Mouse (Mus musculus) neural tube, embryonic 15.5 days (tissue): ENCODE measurements at regions not wholly inside any gene's neighbourhood (a gene's known extent, or its start where the extent isn't known, plus 50 kb on each side); places are given as distances from the start of the nearest gene placed in this dataset.

ENCODE experiments used
- ATAC-seq: fragments of 200-750 bp; cut with Nextera tagmentation; 2 replicates; pipeline ENCODE4 v1.8.0; 2017; ENCODE audit warnings: mild to moderate bottlenecking, moderate TSS enrichment, moderate library complexity; ENCODE audit not compliant: low FRiP score
- H3K27ac ChIP-seq: fragments of 300-500 bp; sonication (generic); replicated peaks from 2 replicates; pipeline ENCODE4 v1.5.1; 2015; ENCODE audit warnings: mild to moderate bottlenecking, inconsistent platforms
- H3K27me3 ChIP-seq: fragments of 300-500 bp; sonication (generic); replicated peaks from 2 replicates; pipeline ENCODE4 v1.6.1; 2015; ENCODE audit warnings: inconsistent platforms
- H3K36me3 ChIP-seq: fragments of 300-500 bp; sonication (generic); 2 replicates; pipeline ENCODE4 v1.6.1; 2015; ENCODE audit warnings: inconsistent platforms
- H3K4me1 ChIP-seq: fragments of 300-500 bp; sonication (generic); 2 replicates; pipeline ENCODE4 v1.6.1; 2015; ENCODE audit warnings: inconsistent platforms
- H3K4me2 ChIP-seq: fragments of 300-500 bp; sonication (generic); 2 replicates; pipeline ENCODE4 v1.6.1; 2015; ENCODE audit warnings: inconsistent platforms, mild to moderate bottlenecking, moderate library complexity
- H3K4me3 ChIP-seq: fragments of 300-500 bp; sonication (generic); replicated peaks from 2 replicates; pipeline ENCODE4 v1.5.1; 2015; ENCODE audit warnings: mild to moderate bottlenecking, inconsistent platforms
- H3K9ac ChIP-seq: fragments of 300-500 bp; sonication (generic); replicated peaks from 2 replicates; pipeline ENCODE4 v1.6.1; 2015; ENCODE audit warnings: mild to moderate bottlenecking, inconsistent platforms
- H3K9me3 ChIP-seq: fragments of 300-500 bp; sonication (generic); replicated peaks from 2 replicates; pipeline ENCODE4 v1.6.1; 2016; ENCODE audit warnings: inconsistent platforms
- WGBS: fragments of 180-500 bp; shearing (Covaris S2); methylation state at CpG from one replicate; pipeline ENCODE4 v1.1.7; 2015; ENCODE audit warnings: mixed read lengths; 5-methylcytosine and 5-hydroxymethylcytosine counted together

DNA sequence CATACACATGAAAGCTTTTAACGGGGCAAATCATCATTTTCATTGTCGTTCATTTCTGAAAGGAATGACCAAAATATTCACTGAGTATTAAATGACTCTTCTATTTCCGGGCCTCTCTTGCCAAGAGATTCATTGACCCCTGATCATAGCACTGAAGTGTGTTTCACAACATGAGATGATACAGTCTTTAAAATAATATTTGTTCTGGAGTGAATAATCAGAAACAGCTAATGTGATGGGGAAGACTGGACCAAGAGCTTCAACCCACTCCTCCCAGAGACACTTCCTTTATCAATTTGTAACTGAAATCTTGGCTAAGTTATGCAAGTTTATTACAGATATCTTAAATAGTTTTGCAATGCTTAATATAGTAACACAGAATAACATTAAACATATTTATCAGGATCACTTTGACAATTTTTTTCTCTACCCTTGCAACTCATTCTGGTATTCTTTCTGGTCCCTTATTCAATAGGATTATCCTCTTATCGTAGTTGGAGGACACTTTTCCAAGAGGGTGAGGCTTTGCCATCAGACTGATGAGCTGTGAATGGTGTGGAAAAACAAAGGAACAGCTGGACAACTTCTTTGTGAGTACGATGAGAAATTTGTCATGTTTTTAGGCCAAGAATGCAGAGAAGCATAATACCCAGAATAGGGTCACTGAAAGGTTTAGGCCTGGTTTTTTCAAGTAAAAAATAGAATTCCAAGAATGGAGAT lies 149.6 kb upstream of the Sema3d start:
- H3K9ac ChIP-seq, result no peak overlapping the region
- no peaks in the 10 kb centered on the region for H3K9me3 ChIP-seq
- H3K27ac ChIP-seq, result no peak overlapping the region
- ATAC-seq, result no peak
- H3K4me1 ChIP-seq, result no peaks in the 10 kb centered on the region
- H3K36me3 ChIP-seq, result no peaks in the 10 kb centered on the region
- H3K27me3 ChIP-seq, result no peaks in the 10 kb centered on the region
- no peak overlapping the region for H3K4me3 ChIP-seq
- H3K4me2 ChIP-seq, result no peak overlapping the region
- 81% methylated on average over 5 of the region's 5 CpGs for WGBS

DNA sequence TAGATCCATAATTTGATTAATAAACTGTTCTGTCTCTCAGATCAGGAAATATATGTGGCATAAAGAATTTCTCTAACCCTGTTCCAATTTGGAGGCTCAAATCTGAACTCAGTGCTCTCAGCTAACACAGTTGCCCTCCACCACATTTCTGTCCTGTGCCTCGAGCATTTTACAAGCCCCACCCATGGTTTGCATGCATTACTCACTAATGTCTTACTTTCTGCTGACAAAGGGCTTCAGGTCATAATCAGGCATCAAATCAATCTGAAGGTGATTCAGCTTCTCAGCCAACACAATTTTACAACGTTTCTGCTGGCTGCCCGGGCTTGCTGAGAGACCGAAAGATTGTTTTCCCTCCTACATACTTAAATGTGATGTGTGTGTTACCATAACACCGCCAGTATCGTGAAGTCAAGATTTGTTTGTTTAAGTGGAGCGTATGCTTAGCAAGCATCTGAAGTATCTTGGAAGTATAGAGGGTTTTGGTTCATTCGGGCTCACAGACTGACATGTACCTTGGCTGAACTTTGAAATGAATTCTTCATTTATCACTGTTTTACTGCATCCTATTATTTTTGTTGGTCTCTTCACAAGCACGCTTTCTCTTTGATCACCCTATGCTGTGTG lies 139.9 kb upstream of the Sema3d start:
- ATAC-seq, result no peak
- WGBS, result 68% methylated on average over 9 of the region's 9 CpGs
- no peaks in the 10 kb centered on the region for H3K4me1 ChIP-seq

DNA sequence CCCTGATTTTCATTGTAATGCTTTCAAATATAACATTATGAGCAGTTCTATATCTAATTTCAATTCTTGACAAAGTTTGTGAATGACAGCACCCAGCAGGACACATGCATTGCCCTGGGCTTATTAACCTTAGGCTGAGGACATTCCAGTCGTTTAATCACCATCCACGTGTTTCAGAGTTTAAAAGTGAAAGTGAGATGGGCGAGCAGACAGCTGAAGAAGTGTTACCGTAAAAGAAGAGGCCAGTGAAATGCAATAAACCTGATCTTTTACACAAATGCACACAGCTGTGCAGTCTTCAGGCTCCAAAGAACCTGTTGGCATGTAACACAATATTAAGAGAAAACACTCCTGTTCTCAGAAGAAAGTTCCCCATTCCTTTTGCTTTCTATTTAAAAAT lies 89.5 kb upstream of the Sema3d start:
- 57% methylated on average over 4 of the region's 4 CpGs for WGBS
- no peaks in the 10 kb centered on the region for H3K27me3 ChIP-seq
- H3K36me3 ChIP-seq, result no peaks in the 10 kb centered on the region
- H3K9ac ChIP-seq, result no peak overlapping the region
- no peaks in the 10 kb centered on the region for H3K4me1 ChIP-seq
- no peak overlapping the region for H3K4me2 ChIP-seq
- no peaks in the 10 kb centered on the region for H3K9me3 ChIP-seq
- no peak overlapping the region for H3K4me3 ChIP-seq
- H3K27ac ChIP-seq, result no peak overlapping the region
- ATAC-seq, result no peak

More for the DNA sequence above, 139.9 kb upstream of the Sema3d start:
- Histone ChIP-seq H3K4me3 (no peak overlapping the region), H3K27me3 (no peaks in the 10 kb centered on the region), H3K36me3 (no peaks in the 10 kb centered on the region), H3K9me3 (no peaks in the 10 kb centered on the region), H3K27ac (no peak overlapping the region), H3K9ac (no peak overlapping the region), H3K4me2 (no peak overlapping the region)

DNA sequence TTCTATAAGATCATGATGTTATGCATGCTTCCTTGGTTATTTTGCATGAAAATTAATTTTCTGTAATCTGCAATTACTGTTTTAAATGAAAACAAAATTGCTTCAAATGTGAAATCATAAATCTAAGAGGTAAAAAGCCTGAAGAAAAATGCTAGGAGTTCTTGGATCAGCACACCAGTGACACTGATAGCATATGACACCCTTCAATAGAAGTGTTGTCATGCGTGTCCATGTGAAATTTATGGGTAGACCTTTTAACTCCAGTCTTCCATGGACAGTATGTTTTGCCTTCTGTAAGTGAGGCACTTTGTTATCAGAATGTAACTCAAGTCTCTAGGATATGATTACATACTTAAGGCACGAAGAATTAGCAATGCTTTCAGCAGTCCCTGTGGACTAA lies 85.9 kb upstream of the Sema3d start:
- H3K36me3 ChIP-seq, result no peaks in the 10 kb centered on the region
- no peak overlapping the region for H3K4me3 ChIP-seq
- H3K9ac ChIP-seq, result no peak overlapping the region
- H3K4me1 ChIP-seq, result no peaks in the 10 kb centered on the region
- no peaks in the 10 kb centered on the region for H3K9me3 ChIP-seq
- no peaks in the 10 kb centered on the region for H3K27me3 ChIP-seq
- ATAC-seq, result no peak
- no peak overlapping the region for H3K4me2 ChIP-seq
- 72% methylated on average over 2 of the region's 2 CpGs for WGBS
- no peak overlapping the region for H3K27ac ChIP-seq

DNA sequence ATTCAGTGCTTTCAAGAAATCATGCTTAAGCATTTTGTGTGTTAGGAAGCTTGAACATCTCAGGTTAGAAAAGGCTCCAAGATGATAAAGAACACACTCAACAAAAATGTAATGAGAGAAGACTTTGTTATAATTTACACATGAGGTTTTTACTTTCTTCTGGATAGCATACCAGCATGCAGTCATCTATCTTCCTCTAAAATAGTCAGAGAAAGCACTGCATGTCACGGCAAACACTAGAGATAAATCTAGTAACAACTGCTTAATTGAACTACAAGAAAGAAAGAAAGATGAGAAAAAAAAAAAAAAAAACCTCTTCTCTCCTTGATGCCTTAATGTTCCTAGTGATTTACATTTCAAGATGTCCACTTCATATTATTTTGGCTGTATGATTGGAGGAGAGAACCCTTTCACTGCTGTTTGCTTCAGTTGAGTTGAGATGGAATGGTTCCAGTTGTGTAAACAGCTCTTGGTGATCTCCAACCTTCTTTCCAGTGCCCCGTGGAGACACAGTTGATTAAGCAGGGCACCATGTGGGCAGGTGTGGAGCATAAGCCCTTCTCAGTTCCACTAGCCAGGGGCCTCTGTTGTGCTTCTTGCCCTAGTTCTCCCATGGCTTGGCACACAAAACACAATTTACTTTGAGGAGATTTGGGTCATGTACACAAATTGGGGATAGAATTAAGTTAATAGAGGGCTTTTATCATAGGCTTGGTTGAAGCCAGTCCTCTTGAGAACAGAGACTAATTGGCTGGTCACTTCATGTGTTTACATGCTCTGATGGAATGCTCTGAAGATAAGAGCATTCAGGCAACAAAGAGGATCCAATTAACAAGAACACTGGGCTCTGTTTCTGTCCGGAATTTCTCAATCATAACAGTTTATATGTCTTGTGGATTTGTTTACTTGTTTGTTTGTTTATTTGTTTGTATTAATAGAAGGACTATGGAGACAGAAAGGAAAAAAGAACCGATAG lies 81.1 kb upstream of the Sema3d start:
- Histone ChIP-seq H3K4me1 (no peaks in the 10 kb centered on the region), H3K4me2 (no peak overlapping the region), H3K27me3 (no peaks in the 10 kb centered on the region), H3K4me3 (no peak overlapping the region), H3K36me3 (no peaks in the 10 kb centered on the region), H3K27ac (no peak overlapping the region), H3K9ac (no peak overlapping the region), H3K9me3 (no peaks in the 10 kb centered on the region)
- 67% methylated on average over 4 of the region's 4 CpGs for WGBS
- no peak for ATAC-seq

DNA sequence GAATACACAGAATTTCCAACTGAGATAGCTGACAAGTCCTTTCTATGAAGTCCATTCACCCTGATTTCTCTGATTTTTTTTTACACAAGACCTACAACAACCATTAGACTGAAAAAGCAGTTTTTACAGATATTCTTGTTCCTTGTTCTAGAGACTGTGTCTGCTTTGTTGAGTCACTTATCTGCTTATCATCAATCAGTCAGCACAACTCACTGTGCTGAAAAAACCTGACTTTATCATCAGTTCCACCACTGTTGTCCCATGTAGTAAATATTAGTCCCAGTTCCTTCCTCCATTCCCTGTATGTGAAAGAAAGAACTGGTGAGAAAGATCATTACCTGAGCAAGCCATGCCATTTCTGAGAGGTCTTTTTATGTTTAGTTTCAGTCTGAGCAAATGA lies 73.8 kb upstream of the Sema3d start:
- Histone ChIP-seq H3K4me1 (no peaks in the 10 kb centered on the region), H3K9me3 (no peaks in the 10 kb centered on the region), H3K27ac (no peak overlapping the region), H3K4me2 (no peak overlapping the region), H3K9ac (no peak overlapping the region), H3K36me3 (no peaks in the 10 kb centered on the region), H3K4me3 (no peak overlapping the region), H3K27me3 (no peaks in the 10 kb centered on the region)
- no peak for ATAC-seq

DNA sequence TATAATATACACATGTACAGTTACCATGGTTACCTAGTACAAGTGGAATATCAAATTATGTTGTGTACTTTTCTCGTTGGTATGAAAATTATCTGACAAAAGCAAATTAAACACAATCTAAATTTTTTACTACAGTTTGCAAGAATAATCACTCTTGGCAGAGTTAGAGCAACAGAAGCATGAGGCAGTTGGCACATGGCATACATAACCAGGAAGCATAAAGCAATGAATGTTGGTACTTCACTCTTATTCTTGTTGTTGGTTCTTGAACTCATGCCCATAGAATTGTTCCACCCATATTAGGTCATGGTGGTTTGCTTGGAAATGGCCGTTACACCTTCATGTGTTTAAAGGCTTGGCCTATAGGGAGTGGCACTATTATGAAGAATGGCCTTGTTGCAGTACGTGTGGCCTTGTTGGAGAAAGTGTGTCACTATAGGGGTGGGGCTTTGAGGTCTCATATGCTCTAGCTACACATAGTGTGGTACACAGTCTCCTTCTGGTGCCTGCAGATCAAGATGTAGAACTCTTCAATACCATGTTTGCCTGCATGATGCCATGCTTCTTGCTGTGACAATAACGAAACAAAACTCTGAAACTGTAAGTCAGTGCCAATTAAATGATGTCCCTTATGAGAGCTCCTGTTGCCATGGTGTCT lies 50.4 kb upstream of the Sema3d start:
- no peaks in the 10 kb centered on the region for H3K4me1 ChIP-seq
- no peaks in the 10 kb centered on the region for H3K36me3 ChIP-seq
- H3K4me3 ChIP-seq, result no peak overlapping the region
- no peak; the same call in 1 of the 2 replicates for ATAC-seq
- 80% methylated on average over 4 of the region's 4 CpGs for WGBS
- H3K27ac ChIP-seq, result no peak overlapping the region
- H3K9ac ChIP-seq, result no peak overlapping the region
- H3K9me3 ChIP-seq, result no peaks in the 10 kb centered on the region
- no peak overlapping the region for H3K4me2 ChIP-seq
- no peaks in the 10 kb centered on the region for H3K27me3 ChIP-seq
